Mouse (Mus musculus): ENCODE measurements at regions not wholly inside any gene's neighbourhood (a gene's known extent, or its start where the extent isn't known, plus 50 kb on each side); places are given as distances from the start of the nearest gene placed in this dataset.

DNA sequence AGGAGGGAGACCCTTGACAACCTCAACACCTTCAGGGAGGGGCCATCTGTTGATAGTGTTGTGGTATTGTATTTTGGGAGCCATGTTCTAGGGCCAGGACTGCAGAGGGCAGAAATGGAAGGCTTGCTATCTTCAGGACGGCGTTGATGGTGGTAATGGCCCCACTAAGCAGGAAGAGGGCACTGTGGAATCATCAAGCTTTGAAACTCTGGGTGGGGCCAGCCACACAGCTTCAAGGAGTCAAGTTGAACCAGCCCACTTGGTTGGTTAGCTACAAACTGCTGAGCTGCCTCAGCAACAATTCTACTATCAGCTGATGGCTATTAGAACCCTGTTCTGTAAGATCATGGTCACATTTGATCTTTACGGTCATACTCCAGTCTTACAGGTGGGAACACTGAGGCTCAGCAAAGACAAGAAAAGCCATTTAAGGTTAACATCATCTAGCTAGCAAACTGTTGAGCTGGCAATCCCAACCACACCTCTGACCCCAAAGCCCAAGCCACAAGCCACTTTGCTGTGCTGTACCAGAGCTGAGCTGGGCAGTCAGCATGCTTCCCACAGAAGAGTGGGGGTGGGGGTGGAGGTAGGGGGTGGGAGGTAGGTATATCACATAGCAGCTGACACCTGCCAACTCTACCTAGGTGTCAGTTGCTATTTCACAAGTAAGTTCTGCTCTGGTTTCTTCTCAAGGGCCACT lies 203.9 kb downstream of the Uaca start:
- DNase-seq (ENCODE audit: extremely low spot score), result no peak

DNA sequence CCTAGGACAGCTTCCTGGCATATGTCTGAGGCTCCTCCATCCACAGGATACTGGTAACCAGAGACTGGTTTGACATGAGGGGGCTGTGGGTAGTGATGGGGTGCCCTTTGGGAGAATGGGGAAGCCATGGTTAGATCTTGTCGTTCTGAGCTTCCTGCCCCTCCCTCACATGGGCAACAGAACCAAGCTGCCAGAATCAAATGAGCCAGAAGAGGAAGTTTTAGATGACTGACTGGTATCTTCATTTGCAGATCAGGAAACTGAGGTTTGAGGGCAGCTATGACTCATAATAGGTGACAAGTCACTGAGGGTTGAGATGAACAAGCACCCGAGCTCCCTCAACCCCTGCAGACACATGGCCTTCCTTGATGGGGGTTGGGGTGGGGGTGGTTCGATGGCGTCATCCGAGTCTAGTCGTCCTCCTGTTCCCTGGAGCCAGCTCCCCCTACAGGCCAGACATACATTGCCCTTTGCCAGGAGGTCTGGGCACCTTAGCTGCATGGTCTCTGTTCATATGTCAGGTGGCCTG lies 204.7 kb downstream of the Uaca start:
- no peak for DNase-seq (ENCODE audit: extremely low spot score)

- no peak for DNase-seq (ENCODE audit: extremely low spot score)
Observed at GRCm38 (mm10) chr9:61000232-61000631, 205.9 kb downstream of the Uaca start.

- DNase-seq (ENCODE audit: extremely low spot score), result no peak
Observed at GRCm38 (mm10) chr9:61002572-61002971, 208.2 kb downstream of the Uaca start.

GRCm38 (mm10) chr9:61008446-61008845 lies 214.1 kb downstream of the Uaca start:
- DNase-seq (ENCODE audit: extremely low spot score), result no peak

- no peak for DNase-seq (ENCODE audit: extremely low spot score)
Observed at GRCm38 (mm10) chr9:61011066-61011465, 216.7 kb downstream of the Uaca start.

- no peak for DNase-seq (ENCODE audit: extremely low spot score)
Observed at GRCm38 (mm10) chr9:61012771-61013540, 218.6 kb downstream of the Uaca start.

DNA sequence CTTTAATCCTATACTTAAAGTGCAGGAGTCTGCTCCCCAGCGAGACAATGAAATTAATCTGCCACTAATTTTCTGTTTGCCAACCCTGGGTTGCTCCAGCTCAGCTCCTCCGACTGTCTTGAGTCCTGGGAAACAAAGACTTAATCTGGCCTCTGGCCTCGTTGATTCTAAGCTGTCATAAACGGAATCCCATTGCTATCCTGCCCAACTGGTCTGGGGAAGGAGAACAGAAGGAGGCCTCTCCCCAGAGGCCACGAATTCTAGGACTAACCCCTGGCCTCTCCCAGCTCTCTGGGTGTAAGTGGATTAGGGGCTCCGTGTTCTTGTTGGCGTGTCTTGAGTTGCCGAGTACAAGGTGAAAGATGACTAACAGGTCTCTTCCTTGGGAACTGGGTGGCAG lies 219.8 kb downstream of the Uaca start:
- no peak for DNase-seq (ENCODE audit: extremely low spot score)

GRCm38 (mm10) chr9:61015374-61015890 lies 221.1 kb downstream of the Uaca start:
- DNase-seq (ENCODE audit: extremely low spot score), result no peak

GRCm38 (mm10) chr9:61016673-61017072 lies 222.3 kb downstream of the Uaca start:
- no peak for DNase-seq (ENCODE audit: extremely low spot score)

GRCm38 (mm10) chr9:61019938-61020337 lies 225.6 kb downstream of the Uaca start:
- DNase-seq (ENCODE audit: extremely low spot score), result no peak

GRCm38 (mm10) chr9:61021810-61022209 lies 227.5 kb downstream of the Uaca start:
- no peak for DNase-seq (ENCODE audit: extremely low spot score)

DNA sequence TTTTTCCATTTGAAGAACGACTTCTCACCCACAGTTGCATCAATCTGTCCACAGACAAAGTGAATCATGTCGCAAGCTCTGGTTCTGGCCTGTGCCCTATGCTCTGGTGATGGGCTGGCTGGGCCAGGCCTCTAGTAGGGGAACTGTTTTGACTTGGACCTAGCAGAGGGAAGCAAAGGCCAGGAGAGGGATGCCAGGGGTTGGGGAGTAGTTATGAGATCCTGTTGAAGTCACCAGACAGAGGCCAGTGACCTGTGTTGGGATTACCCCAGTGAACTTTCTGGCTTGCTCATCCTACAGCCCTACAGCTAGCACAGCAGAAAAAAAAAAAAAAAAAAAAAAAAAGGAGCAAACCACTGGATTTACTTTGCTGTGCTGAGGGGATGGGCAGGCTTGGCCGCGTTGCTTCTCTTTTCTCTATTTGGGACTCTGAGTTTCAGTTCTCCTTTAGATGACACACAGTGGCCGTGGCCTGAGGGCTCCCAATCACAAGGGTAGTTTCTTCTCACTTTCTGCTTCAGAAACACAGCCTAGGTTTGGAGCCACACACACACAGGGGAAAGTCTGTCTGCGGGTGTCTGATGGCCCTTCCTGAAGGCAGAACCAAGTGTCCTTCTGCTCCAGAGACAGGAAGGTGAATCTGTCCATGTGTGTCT lies 228.2 kb downstream of the Uaca start:
- no peak for DNase-seq (ENCODE audit: extremely low spot score)

DNA sequence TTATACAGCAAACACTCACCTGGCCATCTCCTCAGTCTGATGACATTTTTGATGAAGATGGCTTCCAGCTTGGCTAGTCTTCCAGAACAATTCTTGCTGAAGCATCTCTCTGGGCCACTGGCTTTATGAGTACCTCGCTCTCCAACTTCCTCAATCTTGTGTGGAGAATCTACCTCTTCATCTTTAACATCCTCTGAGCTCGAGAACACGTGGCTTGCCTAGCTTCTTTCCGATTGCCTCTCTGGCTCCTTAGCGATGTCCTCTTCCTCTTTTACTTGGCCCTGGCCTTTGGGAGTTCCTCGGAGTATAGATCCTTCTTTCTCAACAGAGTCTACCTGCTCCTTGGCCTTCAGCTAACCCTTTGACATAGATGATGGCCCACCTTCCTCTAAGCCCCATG lies 231.0 kb downstream of the Uaca start:
- no peak for DNase-seq (ENCODE audit: extremely low spot score)

- DNase-seq (ENCODE audit: extremely low spot score), result no peak
Observed at GRCm38 (mm10) chr9:61028775-61029401, 234.5 kb downstream of the Uaca start.

DNA sequence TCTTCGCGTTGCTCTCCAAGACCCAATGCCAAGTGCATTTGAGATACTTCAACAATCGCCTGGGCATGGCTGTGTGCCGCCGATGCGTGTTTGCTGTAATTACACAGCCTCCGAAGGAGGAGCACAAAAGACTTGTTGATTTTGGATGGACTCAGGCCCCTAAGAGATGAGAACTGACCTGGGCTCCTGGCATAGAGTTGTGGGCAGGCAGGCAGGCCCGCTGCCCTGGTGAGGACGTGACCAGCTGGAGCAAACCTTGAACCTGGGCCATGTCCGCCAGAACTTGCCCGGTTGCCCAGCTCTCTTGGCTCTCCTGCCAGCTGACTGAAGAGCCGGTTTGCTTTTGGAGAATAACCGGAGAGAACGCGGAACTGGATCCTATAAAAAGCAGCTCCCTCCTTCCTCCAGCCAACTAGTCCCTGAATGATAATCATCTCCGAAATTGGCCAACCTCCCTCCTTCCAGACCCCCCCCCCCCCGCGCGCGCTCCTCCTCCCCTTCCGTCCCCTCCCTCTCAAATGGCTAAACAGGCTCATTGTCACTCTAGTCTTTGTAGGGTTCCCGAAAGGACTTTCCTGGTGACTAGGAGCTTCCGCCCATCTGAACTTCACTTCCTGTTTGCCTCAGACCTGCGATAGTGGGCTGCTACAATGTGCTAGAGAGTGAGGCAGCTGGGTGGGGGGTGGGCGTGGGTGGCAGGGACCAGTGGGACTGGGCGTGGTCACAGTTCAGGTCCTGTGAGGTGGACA lies 237.5 kb downstream of the Uaca start:
- DNase-seq (ENCODE audit: extremely low spot score), result no peak

DNA sequence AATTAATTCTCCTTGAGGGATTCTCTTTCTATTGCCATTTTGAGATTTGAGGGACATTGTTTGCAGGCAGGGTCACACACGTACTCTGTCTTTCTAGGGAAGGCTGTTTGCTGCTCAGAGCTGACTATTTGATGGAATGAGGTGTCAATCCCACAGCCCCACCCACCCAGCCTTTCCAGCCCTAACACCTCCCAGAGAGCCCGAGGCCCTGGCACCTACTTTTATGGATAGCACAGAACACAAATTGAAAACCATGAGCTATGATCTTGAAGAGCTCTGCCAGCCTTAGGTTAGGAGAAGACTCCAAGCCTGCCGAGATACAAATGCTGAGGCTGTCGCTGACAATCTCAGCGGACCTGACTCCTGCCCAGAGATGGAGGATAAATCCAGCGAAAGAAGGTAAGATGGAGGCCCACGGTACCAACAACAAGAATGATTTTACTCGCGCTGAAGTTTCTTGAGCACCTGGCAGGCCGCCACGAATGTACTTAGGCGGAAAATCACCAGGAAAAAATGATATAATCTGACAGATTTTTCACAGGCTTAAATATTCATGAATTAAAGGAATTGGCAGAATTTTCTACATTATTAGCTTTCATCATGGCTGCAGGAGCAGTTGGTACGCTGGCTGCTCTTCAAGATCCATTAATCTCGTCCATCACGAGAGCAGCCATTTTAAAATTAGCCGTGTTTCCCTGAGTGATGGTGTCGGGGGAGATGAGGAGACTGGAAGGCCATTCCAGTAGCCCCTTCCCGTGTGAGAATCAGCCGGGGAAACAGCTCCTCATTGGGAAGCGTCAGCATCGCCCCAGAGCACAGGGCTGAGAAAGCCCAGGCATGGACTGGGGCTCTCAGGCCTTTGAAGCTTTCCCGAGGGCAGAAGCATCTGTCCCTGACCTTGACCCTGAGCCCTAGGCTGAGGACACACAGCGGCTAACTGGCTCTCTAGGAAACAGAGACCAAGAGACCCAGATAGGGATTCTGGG lies 238.4 kb downstream of the Uaca start:
- no peak for DNase-seq (ENCODE audit: extremely low spot score)

- DNase-seq (ENCODE audit: extremely low spot score), result no peak
Observed at GRCm38 (mm10) chr9:61033593-61033992, 239.3 kb downstream of the Uaca start.

GRCm38 (mm10) chr9:61042063-61042462 lies 247.7 kb downstream of the Uaca start:
- DNase-seq (ENCODE audit: extremely low spot score), result no peak

- DNase-seq (ENCODE audit: extremely low spot score), result no peak
Observed at GRCm38 (mm10) chr9:61044983-61045382, 250.6 kb downstream of the Uaca start.

Data from embryo, embryonic 9.5 days (tissue).